Mouse (Mus musculus): ENCODE data around the gene Fkbp15.

The Fkbp15 gene

DNA sequence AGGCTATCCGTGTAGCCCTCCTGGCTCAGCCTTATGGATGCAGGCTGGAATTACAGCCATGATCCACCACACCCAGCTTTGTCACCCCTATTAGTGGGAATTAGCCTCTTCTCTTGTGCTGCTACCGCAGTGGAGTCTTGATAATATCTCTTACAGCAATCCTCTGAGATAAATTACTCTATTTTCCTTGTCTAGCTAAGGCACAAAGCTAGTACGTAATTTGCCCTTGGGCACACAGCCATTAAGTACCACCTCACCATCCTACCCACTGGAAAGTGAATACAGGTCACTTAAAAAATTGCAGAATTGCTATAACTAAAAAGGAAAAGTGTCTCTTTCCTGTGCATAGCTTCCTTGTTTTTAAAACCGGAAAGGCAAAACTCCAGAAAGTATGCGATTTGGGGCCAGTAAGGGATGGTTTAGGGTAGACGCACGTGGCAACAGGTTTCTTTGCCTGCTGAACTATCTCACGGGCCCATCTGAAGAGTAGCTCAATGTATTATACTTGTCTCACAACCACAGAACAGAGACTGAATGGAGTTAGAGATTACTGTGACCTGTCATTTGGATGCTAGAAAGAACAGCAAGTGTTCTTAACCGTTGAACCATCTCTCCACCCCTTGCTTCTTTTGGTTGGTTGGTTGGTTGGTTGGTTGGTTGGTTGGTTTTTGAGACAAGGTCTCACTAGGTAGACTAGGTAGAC is 12.6 kb upstream of the Fkbp15 start:
- DNase-seq (ENCODE audit: low spot score): no peak

DNA sequence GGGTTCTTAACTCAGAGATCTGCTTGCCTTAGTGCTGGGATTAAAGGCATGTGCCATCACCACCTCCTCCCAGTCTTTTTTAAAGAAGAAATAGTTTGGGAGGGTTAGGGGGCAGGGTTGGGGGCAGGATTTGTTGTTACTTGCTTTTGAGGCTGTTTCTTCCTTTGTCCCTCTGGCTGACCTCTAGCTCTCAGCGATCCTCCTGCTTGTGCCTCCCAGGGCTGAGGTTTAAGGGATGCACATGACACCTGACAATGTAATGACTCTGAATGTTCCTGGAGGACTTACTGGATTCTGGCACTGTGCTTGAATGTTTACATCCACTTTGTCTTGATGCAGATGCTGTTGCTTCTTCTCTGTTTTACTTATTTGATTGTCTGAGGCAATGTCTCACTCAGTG is 12.1 kb upstream of the Fkbp15 start:
- DNase-seq (ENCODE audit: low spot score): no peak

DNA sequence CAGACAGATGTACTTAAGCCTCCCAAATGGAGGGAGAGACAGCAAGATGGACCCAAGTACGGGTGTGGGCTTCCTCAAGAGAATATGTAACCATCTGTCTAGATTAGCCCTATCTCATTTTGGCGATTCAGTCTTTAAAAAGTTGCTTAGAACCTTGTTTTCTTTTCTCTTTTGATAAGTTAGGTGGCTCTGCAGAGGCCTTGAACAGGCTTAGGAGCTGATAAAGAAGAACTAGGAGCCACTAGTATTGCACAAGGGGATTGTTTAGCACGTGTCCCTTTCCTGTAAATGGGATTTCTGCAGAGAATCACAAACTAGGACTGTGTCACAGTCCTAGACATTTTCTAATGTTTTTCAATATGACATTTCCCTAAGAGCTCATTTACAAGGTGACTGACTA is 8.7 kb upstream of the Fkbp15 start:
- no peak for DNase-seq (ENCODE audit: low spot score)

DNA sequence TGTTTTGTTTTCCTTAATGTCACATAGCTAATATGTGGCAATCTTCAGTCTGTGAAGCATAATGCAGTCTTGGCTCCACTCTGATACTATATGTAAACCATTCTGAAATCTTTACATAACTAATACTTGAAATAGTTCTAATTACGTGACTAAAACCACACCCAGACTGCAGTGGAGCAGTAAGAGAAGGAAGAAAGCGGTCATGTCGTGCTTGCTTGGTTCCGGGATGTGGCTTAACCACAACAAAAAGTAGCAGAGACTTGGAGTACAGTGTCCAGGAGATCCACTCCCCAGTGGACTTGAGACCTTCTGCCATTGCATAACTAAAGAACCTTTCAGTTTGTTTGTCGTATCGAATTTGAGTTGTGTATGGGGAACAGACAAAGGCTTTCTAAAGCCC is 7.2 kb upstream of the Fkbp15 start:
- DNase-seq (ENCODE audit: low spot score): peak; percentile 33

DNA sequence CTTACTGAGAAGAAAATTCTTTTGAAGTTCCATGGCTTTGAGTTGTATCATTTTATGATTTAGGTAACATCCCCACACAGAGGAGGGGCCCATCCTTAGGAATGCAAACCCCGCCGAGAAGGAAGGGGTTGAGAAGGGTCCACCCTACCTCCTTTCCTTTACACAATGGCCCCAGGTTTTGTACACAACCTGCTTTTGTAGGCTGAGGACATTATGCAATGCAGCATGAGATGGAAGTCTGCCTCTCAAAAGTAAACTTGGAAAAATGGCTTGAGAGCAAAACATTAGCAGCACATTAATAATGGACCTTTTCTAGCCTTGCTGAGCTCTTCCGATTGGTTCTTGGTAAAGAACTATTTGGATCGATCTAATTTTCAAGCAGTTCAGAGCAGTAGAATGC is 5.9 kb upstream of the Fkbp15 start:
- DNase-seq (ENCODE audit: low spot score): peak; percentile 46

DNA sequence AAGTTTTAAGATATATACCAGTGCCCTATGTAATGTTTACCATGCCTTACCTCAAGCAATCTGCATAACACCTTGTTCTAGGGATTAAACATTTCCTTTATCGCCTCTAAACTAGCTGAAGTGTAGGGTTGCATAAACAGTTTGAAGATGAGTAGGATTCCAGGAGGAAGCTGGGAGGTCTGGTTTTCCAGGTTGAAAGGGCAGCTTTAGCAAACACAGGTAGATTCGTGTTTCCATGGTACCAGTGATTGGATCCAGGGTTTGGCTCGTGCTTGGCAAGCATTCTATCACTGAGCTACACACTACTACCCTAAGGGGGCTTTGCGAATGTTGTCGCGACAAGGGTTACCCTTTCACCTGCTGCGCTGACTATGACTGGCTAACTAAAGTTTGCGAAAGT is 4.0 kb upstream of the Fkbp15 start:
- DNase-seq (ENCODE audit: low spot score): no peak

DNA sequence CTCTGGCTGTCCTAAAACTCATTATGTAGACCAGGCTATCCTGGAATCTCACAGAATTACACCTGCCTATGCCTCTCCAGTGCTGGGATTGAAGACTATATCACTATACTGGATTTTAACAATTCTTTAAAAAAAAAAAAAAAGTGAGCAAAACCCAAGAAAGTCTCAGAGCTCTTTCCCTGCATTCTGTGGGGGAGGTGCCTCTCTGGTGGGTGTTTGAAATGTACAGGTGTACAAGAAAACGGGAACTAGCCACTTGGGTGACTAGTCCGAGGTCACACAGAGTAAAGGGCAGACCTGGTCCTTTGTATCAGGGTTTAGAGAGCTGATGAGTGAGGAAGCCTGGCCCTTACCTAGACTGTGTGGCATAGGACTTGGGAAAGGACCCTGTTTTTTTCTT is 2.1 kb upstream of the Fkbp15 start:
- DNase-seq (ENCODE audit: low spot score): no peak

DNA sequence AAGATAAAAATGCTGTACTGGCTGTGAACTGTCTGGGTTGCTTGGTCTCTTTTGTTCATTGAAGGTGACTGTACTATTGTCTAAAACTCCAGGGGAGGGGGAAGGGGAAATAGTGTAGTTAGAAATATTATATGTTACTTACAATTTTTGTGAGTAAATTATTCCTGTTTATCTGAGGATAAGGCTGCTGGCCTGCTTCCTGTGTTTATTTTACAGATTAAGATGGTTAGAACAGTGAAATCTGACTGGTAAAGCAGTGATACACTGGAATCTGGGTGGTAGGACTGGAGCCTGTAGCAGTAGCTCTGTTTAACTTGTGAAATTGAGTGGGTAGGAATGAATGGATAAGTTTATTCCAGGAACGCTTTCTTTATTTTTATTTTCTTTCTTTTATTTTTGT is 1.6 kb upstream of the Fkbp15 start:
- DNase-seq (ENCODE audit: low spot score): no peak

DNA sequence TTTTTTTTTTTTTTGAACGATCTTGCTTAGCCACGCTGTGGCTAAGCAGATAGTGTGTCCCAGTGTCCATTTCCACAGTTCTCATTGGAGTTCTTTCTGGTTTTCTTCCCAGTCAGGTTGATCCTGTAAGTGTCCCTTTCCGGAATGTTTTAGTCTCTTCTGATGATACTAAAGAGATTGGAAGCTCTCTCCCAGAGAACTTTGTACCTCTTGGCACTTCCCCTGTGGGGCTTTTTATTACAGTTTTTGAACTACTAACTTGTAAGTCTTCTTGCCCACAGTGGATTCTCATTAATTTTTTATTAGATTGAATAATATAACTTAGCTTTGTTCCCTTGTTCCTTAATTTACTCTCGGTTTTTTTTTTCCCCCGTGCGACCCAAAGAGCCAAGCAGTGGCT is 1.2 kb upstream of the Fkbp15 start:
- DNase-seq (ENCODE audit: low spot score): no peak

DNA sequence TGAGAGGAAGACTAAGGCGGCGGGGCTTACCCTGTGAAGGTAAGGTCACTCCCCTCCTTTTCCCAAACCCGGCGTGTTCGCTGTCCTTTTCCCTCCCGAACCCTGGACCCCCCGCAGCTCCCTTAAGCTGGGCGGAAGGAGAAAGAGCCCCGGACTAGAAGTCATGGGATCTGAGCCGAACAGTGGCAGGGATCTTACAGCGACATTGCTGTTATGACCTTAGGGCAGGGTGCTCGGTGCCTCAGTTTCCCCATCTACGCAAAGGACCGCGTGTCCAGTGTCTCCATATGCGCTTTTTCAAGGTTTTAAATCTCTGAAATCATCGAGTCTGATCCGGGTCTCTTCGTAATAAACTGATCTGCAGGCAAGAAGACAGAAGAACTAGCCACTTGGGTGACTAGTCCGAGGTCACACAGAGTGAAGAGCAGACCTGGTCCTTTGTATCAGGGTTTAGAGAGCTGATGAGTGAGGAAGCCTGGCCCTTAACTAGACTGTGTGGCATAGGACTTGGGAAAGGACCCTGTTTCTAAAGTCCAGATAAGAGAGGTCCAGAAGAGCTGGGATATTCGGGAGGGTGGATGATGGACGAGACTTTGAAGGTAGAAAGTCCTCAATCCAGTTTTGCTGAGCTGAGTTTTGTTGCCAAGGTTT is 582 bp upstream of the Fkbp15 start:
- DNase-seq (ENCODE audit: low spot score): no peak

DNA sequence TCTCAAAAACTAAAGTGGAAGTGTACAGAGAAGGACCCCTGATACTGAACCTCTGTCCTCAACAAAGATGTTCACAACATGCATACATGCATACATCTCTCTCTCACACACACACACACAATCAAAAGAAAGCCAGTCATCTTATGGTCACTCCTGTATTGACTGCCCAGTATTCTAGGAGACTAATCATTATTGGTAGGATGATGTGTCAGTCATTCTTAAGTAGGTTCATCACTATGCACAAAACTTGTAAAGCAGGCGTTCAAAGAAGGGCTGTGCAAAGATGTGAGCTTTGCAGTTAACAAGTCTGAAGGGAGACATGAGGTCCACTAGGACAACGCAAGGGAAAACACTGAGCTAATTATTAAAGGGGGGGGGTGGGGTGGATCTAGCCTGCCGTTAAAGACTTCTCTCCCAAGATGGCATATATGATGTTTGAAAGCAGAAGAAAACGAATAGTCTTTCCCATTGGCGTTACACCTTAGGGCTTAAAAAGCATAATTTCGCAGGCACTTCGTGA is 1.0 kb downstream of the Fkbp15 start:
- DNase-seq (ENCODE audit: low spot score): no peak

DNA sequence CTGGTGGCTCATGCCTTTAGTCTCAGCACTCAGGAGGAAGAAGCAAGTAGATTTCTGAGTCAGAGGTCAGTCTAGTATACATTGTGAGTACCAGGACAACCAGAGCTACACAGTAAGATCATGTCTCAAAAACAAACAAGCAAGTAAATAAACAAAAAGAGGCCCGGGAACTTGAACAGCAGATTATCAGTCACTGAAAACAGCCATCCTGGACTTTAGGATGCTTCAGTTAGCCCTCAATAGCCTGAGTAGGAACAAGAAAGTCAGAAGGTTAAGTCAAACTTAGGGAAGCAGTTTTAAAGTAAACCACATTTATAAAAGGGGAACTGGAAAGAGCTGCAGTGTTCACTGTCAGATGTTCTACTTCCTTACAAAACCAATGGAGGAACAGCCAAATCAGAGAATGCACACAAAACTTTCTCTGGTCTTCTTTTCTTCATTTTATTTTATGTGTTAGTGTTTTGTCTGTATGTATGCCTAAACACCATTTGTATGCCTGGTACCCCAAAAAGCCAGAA is 2.7 kb downstream of the Fkbp15 start:
- no peak for DNase-seq (ENCODE audit: low spot score)

DNA sequence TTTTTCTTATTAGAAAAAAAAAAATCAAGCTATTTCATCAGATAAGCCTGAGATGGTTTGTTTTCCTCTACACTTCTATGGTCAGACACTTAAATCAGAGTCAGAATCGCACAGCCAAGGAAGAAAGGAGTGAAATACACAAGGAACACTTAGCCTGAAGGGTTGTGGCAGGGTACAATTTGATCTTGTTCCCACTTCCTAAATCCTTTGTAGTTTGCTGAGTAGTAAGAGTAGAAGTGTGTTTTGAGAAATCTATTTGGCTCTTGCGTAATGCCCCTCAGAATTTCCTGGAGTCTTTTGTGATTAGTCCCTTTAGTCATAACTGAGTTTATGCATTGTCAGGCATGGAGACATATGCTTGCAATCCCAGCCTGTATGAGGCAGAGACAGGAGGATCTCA is 11.0 kb downstream of the Fkbp15 start:
- peak; percentile 80 for DNase-seq (ENCODE audit: low spot score)

DNA sequence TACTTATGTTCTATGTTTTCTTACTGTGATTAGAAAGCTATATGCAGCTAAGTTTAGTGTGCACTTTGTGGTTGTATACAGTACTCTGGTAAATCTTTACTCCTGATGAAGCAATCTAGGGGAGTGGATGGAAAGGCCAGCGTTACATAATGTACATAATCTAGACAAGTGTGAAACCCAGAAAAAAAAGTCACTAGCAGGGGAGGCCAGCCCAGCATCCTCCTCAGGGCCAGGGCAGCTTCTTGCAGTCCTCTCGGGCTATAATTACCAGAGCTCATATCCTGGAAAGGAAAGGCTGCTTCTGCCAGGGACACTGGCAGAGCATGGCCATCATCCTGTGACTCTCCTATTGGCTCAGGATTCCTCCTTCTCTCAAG is 12.0 kb downstream of the Fkbp15 start:
- peak; percentile 24 for DNase-seq (ENCODE audit: low spot score)

DNA sequence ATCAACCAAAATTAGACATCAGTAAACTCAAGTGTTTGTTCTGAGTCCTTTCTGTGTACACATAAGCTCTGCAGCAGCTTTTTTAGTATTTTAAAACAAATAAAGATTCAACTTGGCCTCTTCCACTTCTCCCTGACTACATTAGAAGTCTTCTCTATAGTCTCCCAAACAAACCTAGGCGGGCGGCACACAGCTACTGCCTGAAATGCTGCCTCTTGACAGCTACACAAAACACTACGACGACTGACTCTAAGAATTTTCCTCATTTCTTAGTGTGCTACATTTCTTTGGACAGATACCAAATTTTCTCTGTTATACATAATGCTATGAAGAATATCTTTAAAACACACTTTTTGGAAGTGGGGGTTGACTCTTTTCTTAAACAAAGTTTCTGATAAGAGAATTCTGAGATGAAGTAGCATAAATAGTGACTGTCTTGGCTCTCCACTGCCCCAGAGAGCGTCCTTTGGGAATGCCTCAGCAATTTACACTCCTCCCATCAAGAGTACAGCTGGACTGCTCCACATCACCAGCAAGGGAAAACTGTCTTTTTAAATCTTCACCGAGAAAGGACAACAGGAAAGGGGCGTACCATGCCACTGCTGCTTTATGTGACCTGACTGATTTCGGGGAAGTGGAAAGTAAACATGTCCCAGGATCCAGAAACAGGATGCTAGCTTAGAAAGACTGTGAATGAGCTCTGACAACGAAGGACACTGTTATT is 12.6 kb downstream of the Fkbp15 start:
- peak; percentile 47 for DNase-seq (ENCODE audit: low spot score)

DNA sequence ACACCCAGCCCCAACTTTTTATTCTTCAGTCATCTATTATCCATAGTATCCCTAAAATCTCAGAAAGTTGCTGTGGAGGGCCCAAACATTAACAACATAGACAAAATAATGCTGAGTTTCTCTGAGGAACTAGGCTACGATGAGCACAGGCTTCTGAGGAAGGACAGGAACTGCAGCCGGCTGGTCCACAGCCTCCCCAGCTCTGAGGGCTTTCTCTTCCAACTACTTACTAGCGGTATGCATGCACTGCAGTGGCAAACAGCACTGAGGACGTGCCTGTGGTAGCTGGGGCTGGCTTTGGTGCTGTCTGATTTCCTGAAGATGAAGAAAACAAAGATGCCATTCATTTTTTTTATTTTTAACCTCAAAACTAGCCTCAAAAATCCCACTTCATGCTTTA is 14.5 kb downstream of the Fkbp15 start:
- no peak for DNase-seq (ENCODE audit: low spot score)

DNA sequence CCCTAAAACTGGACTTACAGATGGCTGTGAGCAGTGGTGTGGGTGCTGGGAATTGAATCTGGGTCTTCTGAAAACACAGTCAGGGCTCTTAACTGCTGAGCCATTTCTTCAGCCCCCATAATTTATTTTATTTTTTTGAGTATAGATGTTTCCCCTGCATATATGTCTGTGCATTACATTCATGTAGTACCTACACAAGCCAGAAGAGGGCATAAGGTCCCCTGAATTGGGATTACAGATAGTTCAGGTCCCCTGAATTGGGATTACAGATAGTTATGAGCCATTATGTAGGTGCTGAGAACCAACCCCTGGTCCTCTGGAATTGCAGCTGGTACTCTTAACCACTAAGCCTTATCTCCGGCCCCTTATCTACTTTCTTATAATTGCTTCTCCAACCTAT is 16.3 kb downstream of the Fkbp15 start:
- DNase-seq (ENCODE audit: low spot score): peak; percentile 44

DNA sequence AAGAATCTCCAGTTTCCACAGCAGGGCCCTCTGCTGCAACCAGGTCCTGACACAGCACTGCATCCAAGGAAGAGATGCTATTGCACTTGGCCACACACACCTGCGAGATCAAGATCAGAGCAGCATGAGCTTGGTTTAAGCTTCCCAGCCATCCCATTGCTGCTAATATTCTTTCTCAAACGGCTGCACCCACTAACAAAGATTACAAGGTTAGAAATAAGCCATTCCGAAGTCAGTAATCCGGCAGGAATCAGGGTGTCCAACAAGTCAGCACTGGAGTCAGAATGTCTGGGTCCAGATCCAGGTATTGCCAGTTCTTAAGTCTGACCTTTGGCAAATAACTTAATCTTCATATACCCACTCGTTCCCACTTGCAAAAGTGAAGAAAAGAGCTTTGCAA is 21.8 kb downstream of the Fkbp15 start:
- no peak for DNase-seq (ENCODE audit: low spot score)

DNA sequence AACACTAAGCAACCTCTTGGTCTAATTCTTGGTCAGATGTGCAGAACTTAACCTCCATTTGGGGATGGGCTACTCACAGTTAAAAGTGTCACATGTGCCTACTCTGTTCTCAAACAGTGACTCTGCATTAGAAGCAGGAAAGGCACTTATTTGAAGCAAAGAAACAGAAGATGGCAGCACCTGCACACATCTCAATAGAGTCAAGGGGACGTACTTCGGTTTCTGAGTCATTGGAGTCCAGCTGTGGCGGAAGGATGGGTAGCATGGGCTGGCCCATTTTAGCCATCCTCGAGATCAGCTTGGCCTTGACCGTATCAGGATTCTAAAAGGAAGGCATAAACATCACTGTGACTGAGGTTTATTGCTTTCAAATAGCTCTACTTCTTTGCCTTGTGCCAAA is 28.4 kb downstream of the Fkbp15 start:
- DNase-seq (ENCODE audit: low spot score): no peak

DNA sequence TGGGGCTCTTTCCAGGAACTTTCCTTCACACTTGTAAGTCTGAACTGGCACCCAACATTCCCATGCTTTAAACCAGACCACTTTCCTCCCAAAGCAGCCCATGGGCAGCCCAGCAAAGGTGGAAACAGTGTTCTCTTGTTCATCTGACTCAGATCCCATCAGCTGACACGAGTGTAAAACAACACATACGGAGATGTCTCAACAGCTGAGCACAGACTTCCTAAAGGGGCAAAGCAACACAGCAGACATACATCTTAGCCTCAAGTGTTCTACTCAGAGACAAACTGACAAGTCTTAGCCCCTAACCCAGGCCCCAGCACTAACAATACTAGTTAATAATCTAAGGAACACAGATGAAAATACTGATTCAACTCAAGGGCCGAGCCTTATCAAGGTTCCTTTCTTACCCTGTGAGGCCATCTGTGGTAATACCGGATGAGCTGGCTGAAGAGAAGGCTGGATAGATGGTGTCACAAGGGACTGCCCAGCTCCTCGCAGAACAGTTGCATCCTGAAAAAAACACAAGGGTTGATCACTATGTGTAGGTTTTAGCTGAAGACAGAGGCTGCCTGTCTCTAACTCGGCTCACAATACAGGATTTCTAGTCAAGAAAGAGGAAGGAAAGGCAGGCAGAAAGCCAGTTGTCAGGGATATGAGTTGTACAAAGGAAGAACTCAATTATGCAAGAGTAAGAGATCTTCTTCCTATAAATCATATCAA is 31.2 kb downstream of the Fkbp15 start:
- DNase-seq (ENCODE audit: low spot score): no peak

DNA sequence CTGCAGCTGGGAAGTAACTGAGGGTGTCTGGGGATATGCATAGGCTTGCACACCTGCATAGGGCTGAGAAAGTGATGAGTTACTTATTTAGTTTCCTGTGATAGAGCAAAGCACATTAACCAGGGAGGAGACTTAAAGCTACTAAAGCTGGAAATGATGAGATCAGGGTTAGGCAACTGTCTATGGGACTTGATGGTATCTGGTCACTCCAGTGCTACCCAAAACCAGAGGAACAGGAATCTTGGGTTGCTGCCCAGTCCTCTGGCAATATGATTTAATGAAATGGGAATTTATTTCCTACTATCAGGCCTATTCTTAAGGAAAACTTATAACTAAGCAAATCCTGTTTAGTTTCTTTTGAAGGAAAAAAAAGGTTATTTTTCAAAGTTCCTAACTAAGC is 34.2 kb downstream of the Fkbp15 start:
- no peak for DNase-seq (ENCODE audit: low spot score)

DNA sequence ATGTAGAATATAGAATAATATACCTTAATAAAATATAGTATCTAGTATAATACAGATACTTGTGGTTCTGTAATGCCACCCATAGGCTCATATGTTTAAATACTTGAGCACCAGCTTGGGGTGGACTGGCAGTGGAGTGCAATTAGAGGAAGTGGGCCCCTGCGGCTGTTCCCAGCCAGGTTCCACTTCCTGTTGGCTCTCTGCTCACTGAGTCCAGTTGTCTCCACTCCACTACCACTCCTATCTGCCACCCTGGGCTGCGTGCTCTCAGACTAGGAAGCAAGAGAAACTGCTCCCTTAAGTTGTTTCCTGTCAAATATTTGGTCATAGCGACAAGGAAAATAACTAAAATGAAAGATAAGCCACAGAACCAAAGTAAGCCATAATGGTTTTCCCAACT is 37.7 kb downstream of the Fkbp15 start:
- no peak for DNase-seq (ENCODE audit: low spot score)
